Mouse (Mus musculus) forebrain, embryonic 11.5 days (tissue): ENCODE data around the gene 1700012P22Rik. TPM values are rescaled to one million over a fixed set of nuclear protein-coding genes. Genes with fewer than 3 reads are reported as not detected.

Experiments
- ATAC-seq: fragments of 200-750 bp; cut with Nextera tagmentation; replicated peaks from 2 replicates; pipeline ENCODE4 v1.8.0; 2017; ENCODE audit warnings: moderate TSS enrichment; ENCODE audit not compliant: low FRiP score
- DNase-seq: peaks from one replicate; pipeline ENCODE4 v3.0.0-alpha.2; 2017; ENCODE audit warnings: low spot score
- H3K27ac ChIP-seq: fragments of 300-500 bp; sonication (generic); 2 replicates; pipeline ENCODE4 v1.5.1; 2014; ENCODE audit warnings: low read depth, low read length
- H3K27me3 ChIP-seq: fragments of 300-500 bp; sonication (generic); 2 replicates; pipeline ENCODE4 v1.6.1; 2014; ENCODE audit warnings: mild to moderate bottlenecking, low read length, mixed read lengths; ENCODE audit not compliant: control insufficient read depth, insufficient read depth
- H3K36me3 ChIP-seq: fragments of 300-500 bp; sonication (generic); 2 replicates; pipeline ENCODE4 v1.6.1; 2014; ENCODE audit warnings: mild to moderate bottlenecking, low read length, moderate library complexity, mixed read lengths; ENCODE audit not compliant: control insufficient read depth, insufficient read depth
- H3K4me1 ChIP-seq: fragments of 300-500 bp; sonication (generic); replicated peaks from 2 replicates; pipeline ENCODE4 v1.6.1; 2014; ENCODE audit warnings: low read length, mixed read lengths; ENCODE audit not compliant: control insufficient read depth, insufficient read depth
- H3K4me2 ChIP-seq: fragments of 300-500 bp; sonication (generic); 2 replicates; pipeline ENCODE4 v1.6.1; 2014; ENCODE audit warnings: low read depth, mild to moderate bottlenecking, low read length, moderate library complexity, mixed read lengths; ENCODE audit not compliant: severe bottlenecking
- H3K4me3 ChIP-seq: fragments of 300-500 bp; sonication (generic); 2 replicates; pipeline ENCODE4 v1.5.1; 2014; ENCODE audit warnings: low read depth, low read length
- H3K9ac ChIP-seq: fragments of 300-500 bp; sonication (generic); 2 replicates; pipeline ENCODE4 v1.6.1; 2014; ENCODE audit warnings: low read length
- H3K9me3 ChIP-seq: fragments of 300-500 bp; sonication (generic); 2 replicates; pipeline ENCODE4 v1.6.1; 2016; ENCODE audit warnings: low read length, mixed read lengths; ENCODE audit not compliant: control insufficient read depth
- WGBS: fragments of 180-500 bp; shearing (Covaris S2); extraction: QIAGEN DNeasy Blood & Tissue Kit; methylation state at CpG from one replicate; pipeline ENCODE4 v1.1.7; 2014; 5-methylcytosine and 5-hydroxymethylcytosine counted together
- polyA plus RNA-seq: library from polyadenylated mRNA; unstranded; fragments of >200 nt; fragmentation: Nextera tagmentation; extraction: Ambion mirVana; gene quantifications from 2 replicates; pipeline ENCODE4 v1.2.1, GENCODE M21; 2014

1700012P22Rik gene
- not detected in 2 replicates for polyA plus RNA-seq

DNA sequence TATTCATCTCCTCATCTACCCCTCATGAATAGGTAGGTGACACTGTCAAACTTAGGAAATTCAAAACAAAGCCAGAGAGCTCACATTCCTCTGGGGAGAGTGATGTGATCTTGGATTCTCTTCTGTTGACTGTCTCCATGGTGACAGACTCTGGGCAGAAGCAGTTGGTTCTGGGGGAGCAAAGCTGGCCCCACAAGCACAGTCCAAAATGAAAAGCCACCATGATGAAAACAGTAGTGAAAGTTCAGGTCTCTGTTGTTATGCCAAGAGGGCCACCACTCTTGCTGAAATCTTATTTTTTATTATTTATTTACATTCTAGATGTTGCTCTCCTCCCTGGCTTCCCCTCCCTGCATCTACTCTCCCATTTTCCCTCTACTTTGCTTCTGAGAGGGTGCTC lies at the start of gene 1700012P22Rik:
Gene 1700012P22Rik, minus strand, starts transcription at position 101 of the 400 bp plus-strand sequence.
- H3K9me3 ChIP-seq, result peaks cover 2% of the 10 kb centered on the region; the same call in 1 of the 2 replicates
- no peak within 1 kb of the TSS for H3K4me2 ChIP-seq
- DNase-seq, result no peak
- no peak within 1 kb of the TSS for H3K4me3 ChIP-seq
- H3K27me3 ChIP-seq, result no peaks in the 10 kb centered on the region
- H3K9ac ChIP-seq, result no peak within 1 kb of the TSS
- H3K4me1 ChIP-seq, result no peaks in the 10 kb centered on the region
- H3K27ac ChIP-seq, result no peak within 1 kb of the TSS
- no peak for ATAC-seq
- H3K36me3 ChIP-seq, result no peaks in the 10 kb centered on the region

DNA sequence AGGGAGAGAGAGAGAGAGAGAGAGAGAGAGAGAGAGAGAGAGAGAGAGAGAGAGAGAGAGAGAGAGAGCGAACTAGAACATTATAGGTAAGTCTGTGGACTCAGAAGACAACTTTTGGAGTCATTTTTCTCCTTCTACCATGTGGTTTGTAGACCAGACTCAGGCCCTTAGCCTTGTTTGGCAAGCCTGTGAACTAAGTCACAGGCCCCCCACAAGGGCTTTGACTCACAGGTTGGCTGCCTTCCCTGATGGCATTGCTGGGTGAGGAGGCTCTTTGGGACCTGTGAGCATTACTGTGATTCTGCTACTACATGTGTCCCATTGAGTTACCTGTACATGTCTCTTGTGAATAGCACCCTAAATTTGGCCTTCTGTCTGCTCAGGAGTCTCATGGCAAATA lies 29.5 kb upstream of the 1700012P22Rik start:
- Histone ChIP-seq H3K4me3 (no peak overlapping the region), H3K9ac (no peak overlapping the region), H3K27me3 (no peaks in the 10 kb centered on the region), H3K36me3 (no peaks in the 10 kb centered on the region), H3K27ac (no peak overlapping the region), H3K4me2 (no peak overlapping the region), H3K9me3 (no peaks in the 10 kb centered on the region; the same call in 1 of the 2 replicates), H3K4me1 (no peaks in the 10 kb centered on the region)
- WGBS, result 44% methylated on average over 1 of the region's 1 CpGs
- ATAC-seq (no peak), DNase-seq (no peak)

DNA sequence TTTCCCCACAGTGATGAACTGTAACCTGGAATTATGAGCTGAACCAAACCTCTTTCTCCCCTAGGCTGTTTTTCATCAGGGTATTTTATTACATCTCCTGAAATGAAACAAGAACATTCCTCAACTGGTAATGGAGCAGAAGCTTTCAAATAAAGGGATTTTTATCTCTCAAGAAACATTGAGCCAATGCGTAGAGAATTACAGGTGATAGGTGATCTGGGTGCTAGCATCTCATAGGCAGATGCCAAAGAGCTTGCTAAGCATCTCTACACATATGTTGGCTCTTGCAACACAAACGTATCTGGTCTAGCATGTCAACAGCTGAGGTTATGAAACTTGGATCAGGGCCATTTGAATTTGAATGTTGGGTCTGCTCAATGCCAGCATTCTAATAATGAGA lies 26.6 kb upstream of the 1700012P22Rik start:
- Histone ChIP-seq H3K9ac (no peak overlapping the region), H3K9me3 (no peaks in the 10 kb centered on the region; the same call in 1 of the 2 replicates), H3K27me3 (no peaks in the 10 kb centered on the region), H3K27ac (no peak overlapping the region), H3K4me3 (no peak overlapping the region), H3K4me1 (no peaks in the 10 kb centered on the region), H3K36me3 (no peaks in the 10 kb centered on the region), H3K4me2 (no peak overlapping the region)
- ATAC-seq (no peak), DNase-seq (no peak)
- 90% methylated on average over 2 of the region's 2 CpGs for WGBS

DNA sequence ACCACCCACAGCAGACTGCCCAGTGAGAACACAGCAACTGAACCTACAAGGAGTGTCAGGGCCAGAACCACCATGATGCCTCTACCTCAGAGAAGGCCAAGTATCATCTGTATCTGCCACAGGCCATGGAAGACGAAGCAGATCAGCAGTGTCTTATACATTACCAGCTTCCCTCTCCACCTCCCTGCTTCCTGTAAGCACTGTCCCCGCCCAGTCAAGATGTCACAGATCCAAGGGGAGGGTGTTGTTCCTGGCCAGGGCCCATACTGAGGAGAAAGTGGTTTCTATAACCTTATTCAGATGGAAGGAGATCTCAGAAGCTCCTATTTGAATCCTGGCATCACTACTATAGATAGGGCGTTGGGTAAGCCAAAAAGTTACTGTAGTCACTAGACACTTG lies 25.1 kb upstream of the 1700012P22Rik start, which contains the start of gene Aadacl3:
Gene Aadacl3, minus strand, starts transcription at position 101 of the 400 bp plus-strand sequence.
- H3K4me3 ChIP-seq, result no peak within 1 kb of the TSS
- DNase-seq (no peak), ATAC-seq (no peak)
- H3K4me2 ChIP-seq, result no peak within 1 kb of the TSS
- no peaks in the 10 kb centered on the region for H3K4me1 ChIP-seq
- H3K36me3 ChIP-seq, result no peaks in the 10 kb centered on the region
- H3K27ac ChIP-seq, result no peak within 1 kb of the TSS
- WGBS, result 71% methylated on average over 3 of the region's 3 CpGs
- no peak within 1 kb of the TSS for H3K9ac ChIP-seq
- H3K27me3 ChIP-seq, result no peaks in the 10 kb centered on the region
- peaks cover 4% of the 10 kb centered on the region; the same call in 1 of the 2 replicates for H3K9me3 ChIP-seq

DNA sequence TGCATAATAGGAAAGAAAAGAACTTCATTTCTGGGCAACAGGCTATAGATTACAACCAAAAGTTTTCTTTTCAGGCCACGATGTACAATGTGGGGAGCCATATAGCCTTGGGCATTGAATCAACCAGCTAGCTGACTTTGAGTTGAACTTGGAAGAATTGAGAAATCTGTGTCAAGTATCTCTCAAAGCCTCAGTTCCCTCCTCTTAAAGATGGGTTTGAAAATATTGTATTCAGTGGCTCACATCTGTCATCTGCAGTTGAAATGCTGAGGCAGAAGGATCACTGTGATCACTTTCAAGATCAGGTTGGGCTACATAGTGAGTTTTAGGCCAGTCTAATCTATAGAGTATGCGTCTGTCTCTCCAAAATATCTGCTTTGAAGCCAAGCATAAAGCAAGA lies 14.6 kb upstream of the 1700012P22Rik start, which contains the start of gene Gm9944:
Gene Gm9944, minus strand, starts transcription at position 101 of the 400 bp plus-strand sequence.
- DNase-seq (no peak), ATAC-seq (no peak)
- H3K4me2 ChIP-seq, result no peak within 1 kb of the TSS
- H3K27ac ChIP-seq, result no peak within 1 kb of the TSS
- H3K36me3 ChIP-seq, result no peaks in the 10 kb centered on the region
- no peak within 1 kb of the TSS for H3K9ac ChIP-seq
- 72% methylated on average over 2 of the region's 2 CpGs for WGBS
- no peaks in the 10 kb centered on the region for H3K27me3 ChIP-seq
- H3K9me3 ChIP-seq, result peaks cover 6% of the 10 kb centered on the region; the same call in 1 of the 2 replicates
- no peaks in the 10 kb centered on the region for H3K4me1 ChIP-seq
- H3K4me3 ChIP-seq, result no peak within 1 kb of the TSS

DNA sequence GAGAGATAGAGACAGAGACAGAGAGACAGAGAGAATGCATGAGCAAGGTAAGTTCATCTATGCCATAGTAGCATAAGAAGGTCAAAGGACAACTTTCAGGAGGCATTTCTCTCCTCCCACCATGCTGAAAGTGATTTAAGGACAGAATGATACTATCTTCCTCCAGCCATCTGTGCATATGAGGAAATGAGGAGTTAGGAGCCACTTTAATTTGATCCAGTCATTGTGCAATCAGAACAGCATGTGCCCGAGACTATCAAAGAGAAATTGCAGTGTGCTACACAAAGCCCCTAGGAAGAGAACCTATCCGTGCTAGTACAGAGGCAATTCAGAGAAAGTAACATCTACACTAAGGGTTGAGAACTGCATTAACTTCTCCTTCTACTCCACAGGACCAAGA lies 10.0 kb upstream of the 1700012P22Rik start:
- Histone ChIP-seq H3K4me2 (no peak overlapping the region), H3K9ac (no peak overlapping the region), H3K9me3 (no peaks in the 10 kb centered on the region; the same call in 1 of the 2 replicates), H3K27ac (no peak overlapping the region), H3K27me3 (no peaks in the 10 kb centered on the region), H3K4me3 (no peak overlapping the region), H3K36me3 (no peaks in the 10 kb centered on the region), H3K4me1 (no peaks in the 10 kb centered on the region)
- 82% methylated on average over 2 of the region's 2 CpGs for WGBS
- ATAC-seq (no peak), DNase-seq (no peak)

DNA sequence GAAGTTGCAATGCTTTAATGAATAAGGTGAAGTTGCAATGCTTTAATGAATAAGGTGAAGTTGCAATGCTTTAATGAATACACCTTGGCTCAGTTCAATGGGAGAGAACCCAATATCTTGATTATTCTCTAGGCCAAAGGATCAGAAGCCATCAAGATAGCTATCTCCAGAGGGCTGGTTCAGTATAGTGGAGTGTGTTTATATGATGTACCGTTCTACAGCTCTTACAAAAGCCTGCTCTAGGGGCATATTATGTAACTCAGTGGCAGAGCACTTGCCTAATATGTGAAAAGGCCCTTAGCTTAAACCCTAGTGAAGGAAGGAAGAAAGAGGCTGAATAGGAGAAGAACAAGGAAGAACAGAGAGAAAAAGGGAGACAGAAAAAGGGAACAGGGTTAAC lies 3.0 kb upstream of the 1700012P22Rik start:
- Histone ChIP-seq H3K27me3 (no peaks in the 10 kb centered on the region), H3K9ac (no peak overlapping the region)
- 90% methylated on average over 1 of the region's 1 CpGs for WGBS

DNA sequence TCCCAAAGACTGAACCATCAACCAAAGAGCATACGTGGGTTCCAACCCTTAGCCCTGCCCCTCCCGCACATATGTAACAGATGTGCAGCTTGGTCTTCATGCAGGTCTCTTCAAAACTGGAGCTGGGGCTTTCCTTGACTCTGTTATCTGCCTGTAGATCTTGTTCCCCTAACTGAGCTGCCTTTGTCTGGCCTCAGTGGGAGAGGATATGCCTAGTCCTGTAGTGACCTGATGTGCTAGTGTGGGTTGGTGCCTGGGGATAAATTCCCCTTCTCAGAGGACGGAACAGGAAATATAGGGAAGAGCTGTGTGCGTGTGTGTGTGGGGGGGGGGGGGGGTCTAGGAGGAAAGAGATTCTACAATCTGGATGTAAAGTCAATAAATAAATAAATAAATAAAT lies 2.5 kb upstream of the 1700012P22Rik start:
- WGBS, result 92% methylated on average over 4 of the region's 4 CpGs

More for the DNA sequence above, 3.0 kb upstream of the 1700012P22Rik start:
- Histone ChIP-seq H3K36me3 (no peaks in the 10 kb centered on the region), H3K9me3 (peaks cover 2% of the 10 kb centered on the region; the same call in 1 of the 2 replicates), H3K4me3 (no peak overlapping the region), H3K4me2 (no peak overlapping the region), H3K27ac (no peak overlapping the region), H3K4me1 (no peaks in the 10 kb centered on the region)
- ATAC-seq (no peak), DNase-seq (no peak)

DNA sequence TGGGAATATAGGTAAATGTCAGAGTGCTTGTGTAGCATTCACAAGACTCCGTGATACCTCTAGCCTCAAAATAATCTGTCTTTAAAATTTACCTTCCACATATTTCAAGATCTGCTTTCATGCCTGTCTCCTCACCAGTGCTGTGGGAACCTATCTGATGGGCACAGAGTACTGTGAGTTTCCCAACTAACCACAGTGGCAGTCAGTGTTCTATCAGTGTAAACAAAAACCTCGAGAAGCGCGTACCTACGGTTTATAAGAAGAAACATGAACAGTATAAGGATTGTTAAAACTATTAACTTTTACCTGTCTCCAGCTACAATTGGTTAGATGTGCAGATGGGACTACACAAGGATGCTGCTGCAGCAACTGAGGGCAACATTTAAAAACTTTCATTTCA lies 5.4 kb downstream of the 1700012P22Rik start:
- Histone ChIP-seq H3K27me3 (no peaks in the 10 kb centered on the region), H3K27ac (no peak overlapping the region), H3K4me2 (no peak overlapping the region), H3K9ac (no peak overlapping the region), H3K4me3 (no peak overlapping the region), H3K36me3 (no peaks in the 10 kb centered on the region), H3K9me3 (peaks cover 2% of the 10 kb centered on the region; the same call in 1 of the 2 replicates), H3K4me1 (no peaks in the 10 kb centered on the region)
- no peak for ATAC-seq
- no peak for DNase-seq
- 95% methylated on average over 5 of the region's 5 CpGs for WGBS

More for the DNA sequence above, 2.5 kb upstream of the 1700012P22Rik start:
- no peak overlapping the region for H3K27ac ChIP-seq
- ATAC-seq (no peak), DNase-seq (no peak)
- H3K27me3 ChIP-seq, result no peaks in the 10 kb centered on the region
- H3K36me3 ChIP-seq, result no peaks in the 10 kb centered on the region
- no peak overlapping the region for H3K4me3 ChIP-seq
- no peak overlapping the region for H3K9ac ChIP-seq
- H3K4me2 ChIP-seq, result no peak overlapping the region
- peaks cover 2% of the 10 kb centered on the region; the same call in 1 of the 2 replicates for H3K9me3 ChIP-seq
- no peaks in the 10 kb centered on the region for H3K4me1 ChIP-seq
